Mouse (Mus musculus): ENCODE measurements around the gene Ccnyl1.

The Ccnyl1 gene

GRCm38 (mm10) chr1:64738661-64739082, 48.4 kb downstream of the Ccnyl1 start:
- peak; percentile 89 for DNase-seq

GRCm38 (mm10) chr1:64742741-64743408, 52.6 kb downstream of the Ccnyl1 start:
- DNase-seq: peak; percentile 90

- DNase-seq: no peak
These were observed 54.4 kb downstream of the Ccnyl1 start for GRCm38 (mm10) chr1:64744616-64745015.

GRCm38 (mm10) chr1:64753109-64753508, 62.9 kb downstream of the Ccnyl1 start:
- DNase-seq: no peak

- DNase-seq: peak; percentile 53
These were observed 63.4 kb downstream of the Ccnyl1 start for GRCm38 (mm10) chr1:64753668-64754067.

- peak; percentile 51 for DNase-seq
These were observed 64.4 kb downstream of the Ccnyl1 start for GRCm38 (mm10) chr1:64754658-64755057.

- peak; percentile 33 for DNase-seq
These were observed 65.8 kb downstream of the Ccnyl1 start for GRCm38 (mm10) chr1:64755971-64756639.

GRCm38 (mm10) chr1:64756640-64757030, 66.4 kb downstream of the Ccnyl1 start:
- DNase-seq: no peak

GRCm38 (mm10) chr1:64757254-64757653, 67.0 kb downstream of the Ccnyl1 start:
- peak; percentile 39 for DNase-seq

- DNase-seq: no peak
These were observed 67.5 kb downstream of the Ccnyl1 start for GRCm38 (mm10) chr1:64757766-64758165.

GRCm38 (mm10) chr1:64761646-64762045, 71.4 kb downstream of the Ccnyl1 start:
- no peak for DNase-seq

GRCm38 (mm10) chr1:64770169-64770568, 79.9 kb downstream of the Ccnyl1 start:
- no peak for DNase-seq

- DNase-seq: no peak
These were observed 83.0 kb downstream of the Ccnyl1 start for GRCm38 (mm10) chr1:64773305-64773704.
